Mouse (Mus musculus) R1 (cell line): ENCODE measurements at regions not wholly inside any gene's neighbourhood (a gene's known extent, or its start where the extent isn't known, plus 50 kb on each side); places are given as distances from the start of the nearest gene placed in this dataset.
A peak's percentile ranks its signal among the peaks of the same experiment; 100 is the strongest.

Experiments
- DNase-seq: peaks from one replicate; pipeline ENCODE4 v3.0.0-alpha.2; 2018; ENCODE audit warnings: low read depth, low spot score

DNA sequence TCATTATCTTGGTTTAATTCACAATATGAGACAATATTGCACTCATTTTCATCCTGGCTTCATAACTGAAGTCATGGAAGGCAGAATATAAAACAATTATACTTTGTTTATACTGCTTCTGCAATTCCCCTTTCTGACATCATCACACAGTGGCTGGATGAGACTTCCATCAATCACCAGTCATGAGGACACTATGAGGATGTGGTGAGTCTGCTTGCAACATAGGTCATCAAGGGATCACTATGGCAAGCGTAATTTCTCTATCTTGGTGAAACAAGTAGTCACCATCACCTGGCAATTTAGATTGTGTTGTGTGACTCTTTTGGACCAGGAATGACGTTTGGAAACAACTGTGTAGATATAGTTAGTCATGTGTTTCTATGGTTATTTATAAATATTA lies 134.6 kb downstream of the Hao1 start:
- DNase-seq, result no peak

DNA sequence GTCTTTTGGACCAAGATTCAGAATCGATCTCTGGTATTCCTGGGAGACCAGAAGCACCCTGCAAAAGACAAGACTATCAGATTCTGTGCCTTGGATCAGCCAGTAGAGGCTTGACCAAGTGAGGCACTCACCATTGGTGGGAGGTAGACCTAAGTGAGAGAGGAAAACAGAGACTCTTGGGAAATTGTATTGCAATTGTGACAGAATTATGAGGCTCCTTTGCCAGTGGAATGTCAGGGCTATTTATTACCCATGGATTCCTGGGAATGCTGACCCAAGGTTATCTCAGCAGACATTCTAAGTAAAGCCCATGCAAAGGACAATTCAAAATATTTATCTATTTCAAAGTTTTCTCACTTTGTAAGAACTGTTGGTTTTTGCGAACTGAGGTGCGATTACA lies 154.6 kb downstream of the Hao1 start:
- DNase-seq, result no peak

DNA sequence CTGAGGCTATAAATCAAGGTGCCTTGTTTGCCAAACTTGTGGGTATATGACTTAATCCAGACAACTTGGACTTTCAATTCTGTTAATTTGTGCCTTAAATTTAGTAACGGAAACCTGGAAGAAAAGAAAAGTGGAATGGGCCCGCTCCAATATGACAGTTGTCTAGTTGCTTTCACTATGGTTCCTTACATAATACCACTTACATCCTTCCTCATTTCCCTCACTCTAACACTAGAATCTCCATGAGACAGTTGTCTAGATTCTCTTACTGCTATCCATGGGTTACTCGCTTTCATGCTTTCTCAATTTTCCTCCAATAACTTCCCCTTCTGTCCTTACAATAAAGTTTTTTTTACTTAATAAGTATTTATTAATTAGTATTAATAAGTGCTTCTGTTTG lies 160.7 kb downstream of the Hao1 start:
- no peak for DNase-seq

DNA sequence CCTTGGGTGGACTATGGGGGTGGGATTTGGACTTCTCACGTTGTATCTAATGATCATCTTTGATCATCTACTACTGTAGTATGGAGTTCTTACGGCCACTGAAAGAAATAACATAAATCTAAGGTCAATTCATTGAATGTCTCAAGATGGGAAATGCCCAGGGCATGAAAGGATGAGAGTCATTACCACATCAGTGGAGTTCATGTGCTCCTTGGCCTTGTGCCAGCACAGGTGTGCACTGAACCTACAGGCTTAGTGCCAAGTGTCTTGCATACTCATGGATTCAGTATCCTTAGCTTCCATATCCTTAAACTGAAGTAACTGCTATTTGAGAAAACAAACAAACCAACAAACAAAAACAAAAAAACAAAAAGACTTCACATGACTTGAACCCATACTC lies 179.1 kb downstream of the Hao1 start:
- no peak for DNase-seq

DNA sequence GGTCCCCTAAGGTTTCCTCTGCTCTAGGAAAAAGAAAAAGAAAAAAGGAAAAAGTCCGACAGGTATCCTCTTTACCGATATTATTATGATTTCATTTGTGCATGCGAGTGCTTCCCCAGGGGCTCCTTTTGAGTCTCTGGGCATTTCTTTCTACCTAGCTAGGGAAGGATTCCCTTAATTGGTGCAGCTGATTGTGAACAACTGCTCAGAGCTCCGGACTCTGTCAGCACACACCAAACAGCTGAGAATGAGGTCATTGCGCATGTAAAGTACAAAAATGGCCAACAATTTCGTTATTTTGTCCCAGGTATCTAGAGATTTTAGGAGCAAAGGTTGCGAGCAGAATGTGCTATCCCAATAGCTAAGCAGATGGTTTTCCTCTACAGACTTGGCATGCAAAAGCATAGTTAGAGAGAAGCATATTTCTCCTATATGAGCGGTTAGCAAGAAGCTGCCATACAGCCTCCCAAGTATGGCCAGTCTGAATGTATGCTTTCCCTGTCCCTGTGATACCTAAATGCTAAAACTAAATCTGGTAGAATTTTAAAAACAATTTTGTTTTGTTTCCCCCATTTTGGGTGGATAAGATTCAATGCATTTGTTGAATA lies 203.2 kb downstream of the Hao1 start:
- no peak for DNase-seq

DNA sequence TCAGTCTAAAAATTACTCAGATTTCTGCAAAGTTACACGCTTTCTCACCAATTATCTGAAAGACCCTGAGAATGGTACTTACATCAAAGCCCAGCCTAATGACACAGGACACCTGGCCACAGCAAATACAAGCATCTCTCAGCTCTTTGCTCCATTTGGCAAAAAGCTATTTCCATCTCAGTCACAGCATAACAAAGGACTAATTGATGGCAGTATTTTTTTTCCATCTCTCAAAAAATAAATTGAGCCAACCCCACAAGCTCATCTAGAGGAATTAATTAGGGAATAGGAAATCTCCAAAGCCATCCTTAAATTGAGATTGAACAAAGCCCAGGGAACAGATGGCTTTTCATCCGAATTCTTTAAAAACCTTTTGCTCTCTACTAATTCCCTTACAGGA lies 203.7 kb downstream of the Hao1 start:
- no peak for DNase-seq

DNA sequence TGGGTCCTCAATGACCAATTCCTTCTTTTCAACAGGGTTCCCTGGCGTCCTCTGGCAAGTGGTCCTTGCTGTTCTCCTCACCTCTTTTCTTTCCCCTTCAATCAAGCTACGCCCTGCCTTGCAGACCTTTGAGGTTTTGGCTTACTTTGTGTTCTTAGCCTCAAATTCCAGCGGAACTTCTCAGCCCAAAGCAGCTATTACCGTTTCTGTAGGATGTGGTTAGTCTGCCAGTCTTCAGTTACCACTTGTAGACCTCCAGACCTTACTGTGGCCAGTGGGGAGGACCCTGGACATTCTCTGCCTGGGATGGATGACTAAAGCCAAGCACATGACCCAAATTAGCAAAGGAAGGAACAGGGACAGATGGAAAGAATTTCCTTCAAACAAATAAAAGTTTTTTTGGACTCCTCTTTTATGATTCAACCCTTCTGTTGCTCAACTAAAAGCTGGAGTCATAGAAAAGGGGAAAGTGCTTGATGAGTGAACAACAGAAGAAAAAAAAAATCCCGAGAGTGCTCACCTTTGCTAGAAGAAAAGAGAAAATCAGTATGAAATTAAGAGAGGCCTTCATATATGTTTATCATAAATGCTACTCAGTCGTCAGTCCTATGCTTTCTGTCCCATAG lies 211.5 kb downstream of the Hao1 start:
- no peak for DNase-seq

DNA sequence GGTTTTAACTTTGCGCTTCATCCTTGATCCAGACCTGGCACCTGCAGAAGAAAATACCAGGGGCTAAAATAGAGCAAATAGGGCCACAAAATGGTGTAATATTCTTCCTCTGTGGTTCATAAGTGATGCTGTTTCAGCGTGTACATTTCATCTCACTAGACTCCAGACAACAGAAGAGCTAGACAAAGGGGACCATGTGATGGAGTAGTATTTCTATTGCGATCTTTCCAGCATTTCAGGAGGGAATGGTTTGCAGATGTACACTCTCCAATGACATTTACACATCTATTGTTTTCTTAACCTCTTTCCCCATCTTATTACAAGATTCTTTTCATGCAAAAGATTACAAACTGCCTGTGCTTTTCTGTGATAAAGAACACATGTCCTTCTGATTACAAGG lies 246.1 kb downstream of the Hao1 start:
- DNase-seq, result no peak

DNA sequence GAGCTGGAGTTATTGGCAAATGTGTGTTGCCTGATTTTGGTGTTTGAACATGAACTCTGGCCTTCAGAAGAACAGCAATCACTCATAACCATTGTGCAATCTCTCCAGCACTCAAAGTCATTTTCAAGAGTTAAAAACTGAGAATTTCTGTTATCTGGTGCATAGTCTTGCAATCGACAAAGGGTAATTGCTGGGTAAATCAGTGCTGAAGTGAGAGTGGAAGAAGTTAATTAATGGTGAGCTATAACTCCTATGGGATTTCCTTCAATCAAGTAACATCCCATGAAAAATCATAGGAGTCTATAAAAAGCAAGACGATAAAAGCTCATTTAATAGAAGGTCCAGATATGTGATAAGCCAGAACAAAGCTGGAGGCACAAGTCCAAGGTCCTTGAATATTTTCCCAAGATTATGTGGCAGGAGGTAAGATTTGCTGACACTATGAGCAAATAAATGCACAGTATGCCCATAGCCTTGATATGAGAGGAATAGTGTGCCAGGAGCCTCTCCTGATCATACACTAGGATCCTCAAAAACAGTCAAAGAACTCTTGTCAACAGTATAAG lies 264.0 kb downstream of the Hao1 start:
- no peak for DNase-seq

DNA sequence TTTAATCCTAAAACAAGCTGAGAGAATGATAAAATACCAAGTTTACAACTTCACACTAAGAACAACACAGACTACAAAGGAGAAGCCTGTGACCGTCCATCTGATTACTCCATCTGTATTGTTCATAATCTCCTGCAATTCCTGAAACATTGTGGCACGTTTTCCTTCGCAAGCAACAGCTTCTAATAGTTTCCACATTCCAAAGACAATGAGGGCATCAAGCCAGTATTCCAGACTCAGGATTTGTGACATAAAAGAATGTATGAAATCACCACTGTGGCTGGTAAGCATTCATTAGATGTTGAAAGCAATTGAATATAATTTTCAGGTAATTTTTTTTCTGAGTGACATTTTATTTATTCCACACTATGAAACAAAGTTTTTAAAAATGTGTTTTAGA lies 278.3 kb downstream of the Hao1 start:
- no peak for DNase-seq

DNA sequence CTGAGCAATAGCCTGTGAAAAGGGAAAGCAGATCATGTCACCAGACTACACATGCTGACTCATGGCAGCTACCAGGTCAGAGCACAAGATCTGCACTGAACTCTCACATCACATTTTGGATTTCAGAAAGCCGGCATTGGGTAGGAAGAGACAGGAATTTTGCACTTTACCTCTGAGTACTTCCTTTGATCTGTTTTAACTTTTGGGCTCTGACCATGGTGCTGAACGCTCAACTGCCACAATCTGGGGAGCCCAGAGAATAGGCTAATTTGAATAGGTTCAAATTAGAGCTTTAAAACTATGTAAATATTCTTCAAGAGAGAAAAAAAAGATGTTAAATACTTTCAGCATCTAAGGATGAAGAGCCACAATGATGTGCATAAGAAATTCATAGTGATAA lies 285.7 kb downstream of the Hao1 start:
- peak; percentile 30 for DNase-seq
